Mouse (Mus musculus) heart, adult 9 months (tissue): ENCODE measurements around the gene Fam219a.

Source experiments
- DNase-seq, 2 experiments: peaks; one replicate each; pipeline ENCODE4 v3.0.0; 2022; ENCODE audit warnings: low spot score in 2 of 2

Gene Fam219a

GRCm38 (mm10) chr4:41553116-41553515 is 16.2 kb downstream of the Fam219a start:
- no peak for DNase-seq

- peak; percentile 59 to 76 for DNase-seq
These were observed 16.8 kb downstream of the Fam219a start for GRCm38 (mm10) chr4:41552529-41552928.

- DNase-seq = no peak
These were observed 22.3 kb downstream of the Fam219a start for GRCm38 (mm10) chr4:41547086-41547485.

GRCm38 (mm10) chr4:41545985-41546384 is 23.4 kb downstream of the Fam219a start:
- DNase-seq = no peak

- no peak for DNase-seq
These were observed 27.2 kb downstream of the Fam219a start for GRCm38 (mm10) chr4:41542136-41542535.

- no peak for DNase-seq
These were observed 34.5 kb downstream of the Fam219a start for GRCm38 (mm10) chr4:41534866-41535265.

- DNase-seq = no peak
These were observed 36.9 kb downstream of the Fam219a start for GRCm38 (mm10) chr4:41532420-41532819.

GRCm38 (mm10) chr4:41527996-41528395 is 41.3 kb downstream of the Fam219a start:
- DNase-seq = no peak

DNA sequence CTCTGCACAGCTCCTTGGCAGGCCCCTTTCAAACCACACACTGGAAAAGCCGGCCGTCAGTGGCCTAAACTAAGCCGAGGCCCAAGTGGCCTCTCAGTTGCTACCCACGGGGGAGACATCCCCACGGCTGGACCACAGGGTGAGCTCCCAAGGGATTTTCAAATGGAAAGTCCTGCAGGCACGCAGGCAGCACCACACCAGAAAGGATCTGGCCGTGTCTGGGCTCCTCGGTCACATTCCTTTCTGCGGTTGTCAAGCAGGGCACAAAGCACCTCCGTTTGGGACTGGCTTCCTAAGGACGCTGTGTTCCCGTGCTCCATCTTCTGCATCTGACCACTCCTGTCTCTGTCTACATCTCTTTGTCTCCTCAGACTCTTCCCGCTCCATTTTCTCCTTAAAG is 42.3 kb downstream of the Fam219a start:
- DNase-seq = no peak

- DNase-seq = no peak
These were observed 42.8 kb downstream of the Fam219a start for GRCm38 (mm10) chr4:41526553-41526952.

GRCm38 (mm10) chr4:41524829-41525228 is 44.5 kb downstream of the Fam219a start:
- DNase-seq = no peak

DNA sequence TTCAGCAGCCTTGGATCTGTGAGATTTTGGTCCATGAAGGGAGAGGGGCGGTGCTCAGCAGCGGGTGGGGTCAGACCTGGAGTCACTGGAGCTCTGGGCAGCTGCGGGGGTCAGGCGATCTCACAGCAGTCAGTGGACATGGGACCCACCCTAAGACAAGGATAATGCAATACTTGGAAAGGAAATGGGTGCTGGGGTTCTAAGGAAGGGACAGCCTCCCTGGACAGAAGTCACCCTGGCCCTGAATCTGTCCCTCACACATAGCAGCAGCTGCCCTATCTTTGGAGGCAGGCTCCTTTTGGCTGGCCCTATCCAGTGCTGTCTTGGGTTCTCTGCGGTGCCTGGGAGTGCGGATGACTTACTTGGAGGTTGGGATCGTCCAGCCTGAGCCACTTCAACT is 45.5 kb downstream of the Fam219a start:
- DNase-seq = no peak

GRCm38 (mm10) chr4:41522788-41523187 is 46.5 kb downstream of the Fam219a start:
- DNase-seq = no peak

DNA sequence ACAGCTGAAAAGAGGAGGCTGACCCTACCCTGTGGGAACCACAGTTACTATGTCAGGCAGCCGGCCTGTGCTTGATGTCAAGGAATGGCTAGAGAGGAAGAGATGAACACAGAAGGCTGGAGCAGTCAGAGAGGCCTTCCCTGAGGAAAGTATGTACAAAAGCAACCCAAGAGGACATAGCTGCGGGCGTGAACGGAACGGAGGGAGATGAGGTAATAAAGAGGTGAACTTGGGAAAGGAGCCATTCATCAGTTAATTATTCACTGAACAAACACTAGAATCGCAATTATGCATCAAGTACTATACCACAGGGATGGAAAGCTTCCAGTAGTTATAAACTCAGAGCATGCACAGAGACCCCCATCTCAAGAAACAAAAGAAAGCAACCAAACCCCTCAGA is 47.2 kb downstream of the Fam219a start:
- no peak for DNase-seq

DNA sequence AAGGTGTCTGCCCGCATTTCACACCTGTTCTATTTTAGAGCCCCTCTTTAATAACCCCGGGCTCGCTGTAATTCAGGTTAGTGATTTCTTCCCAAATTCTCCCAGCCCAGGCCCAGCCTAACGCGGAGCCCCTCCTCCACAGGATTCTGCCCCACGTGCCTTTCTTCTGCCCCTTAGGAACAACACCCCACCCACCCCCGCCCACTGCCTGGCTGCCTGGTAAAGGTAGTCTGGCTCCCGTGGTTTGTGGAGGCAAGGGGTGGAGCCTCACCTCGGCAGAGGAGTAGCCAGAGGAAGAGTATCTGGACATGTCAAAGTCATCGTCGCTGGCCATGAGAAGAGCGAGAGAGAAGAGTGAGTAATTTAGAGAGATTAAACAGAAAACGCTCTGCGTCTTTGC is 48.7 kb downstream of the Fam219a start:
- DNase-seq = no peak

DNA sequence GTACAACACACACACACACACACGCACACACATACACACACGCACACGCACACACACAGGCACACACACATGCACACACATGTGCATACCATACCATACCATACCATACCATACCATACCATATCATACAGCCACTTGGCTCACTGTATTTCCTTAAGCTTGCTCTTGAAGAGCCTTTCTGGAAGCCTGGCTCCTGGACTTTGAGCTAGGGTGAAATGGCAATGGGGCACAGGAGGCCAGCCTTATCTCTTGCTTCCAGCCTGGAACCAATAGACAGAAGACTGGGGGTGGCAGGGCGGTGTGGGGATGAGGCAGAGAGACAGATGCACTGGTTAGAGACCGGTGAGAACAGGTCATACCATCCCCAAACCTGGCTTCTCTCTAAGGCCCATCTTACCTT is 50.1 kb downstream of the Fam219a start:
- DNase-seq = no peak

DNA sequence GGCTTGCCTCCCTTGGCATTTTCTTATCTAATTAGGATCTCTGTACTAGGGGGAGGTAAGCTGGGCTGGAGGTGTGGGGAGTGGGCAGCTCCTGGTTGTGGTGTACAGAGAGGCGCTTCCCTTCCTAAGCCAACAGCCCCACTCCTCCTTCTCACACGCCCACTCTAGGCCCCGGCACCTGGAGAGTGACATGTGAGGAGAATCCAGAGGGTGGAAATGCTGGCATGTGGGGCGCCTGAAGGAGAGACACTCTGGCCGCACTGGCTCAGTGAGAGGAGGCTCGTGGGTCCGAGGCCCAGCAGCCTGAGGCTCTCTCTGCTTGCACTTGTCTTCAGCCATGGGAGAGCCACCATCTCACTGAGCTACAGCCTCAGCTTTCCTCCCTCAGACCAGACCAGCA is 51.0 kb downstream of the Fam219a start:
- no peak for DNase-seq

DNA sequence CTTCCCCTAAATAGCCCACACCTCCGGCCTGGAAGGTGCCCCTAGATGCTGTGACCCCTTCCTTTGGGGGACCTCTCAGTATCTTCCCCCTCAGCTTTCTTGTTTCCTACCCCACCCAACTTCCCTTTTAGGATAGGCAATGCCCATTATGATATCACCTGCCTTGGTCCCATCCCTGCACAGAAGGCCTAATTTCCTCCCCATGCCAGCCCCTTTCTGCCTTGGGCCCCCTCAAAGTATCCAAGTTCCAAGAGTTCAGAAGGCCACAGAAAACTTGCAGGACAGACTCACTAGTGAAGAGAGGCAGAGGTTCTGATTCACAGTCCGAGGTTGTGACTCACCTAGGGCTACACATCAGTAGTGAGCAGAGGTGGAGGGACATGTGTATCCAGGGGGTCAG is 52.1 kb downstream of the Fam219a start, which contains the start of gene 1110017D15Rik:
TSS of gene 1110017D15Rik (minus strand) at position 101 of the 400 bp plus-strand sequence.
- DNase-seq = no peak

DNA sequence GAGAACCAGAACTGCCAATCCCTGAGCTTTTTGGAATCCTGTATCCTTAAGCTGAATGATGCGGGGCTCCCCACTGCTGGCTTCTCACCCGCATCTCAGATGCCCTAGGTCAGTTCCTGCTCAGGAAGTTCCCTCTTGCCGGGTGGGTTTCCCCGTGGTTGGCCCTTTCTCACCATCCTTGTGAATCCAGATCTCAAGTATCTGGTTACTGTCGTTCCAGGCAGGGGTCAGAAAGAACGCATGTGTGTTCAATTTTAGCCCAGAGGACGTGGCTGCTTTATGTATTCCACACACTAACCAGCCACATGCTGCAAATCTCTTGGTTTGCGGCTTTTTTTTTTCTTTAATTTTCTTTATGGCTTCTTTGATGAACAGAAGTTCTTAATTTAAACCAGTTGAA is 55.6 kb downstream of the Fam219a start:
- no peak for DNase-seq

GRCm38 (mm10) chr4:41513309-41513708 is 56.0 kb downstream of the Fam219a start:
- DNase-seq = no peak

DNA sequence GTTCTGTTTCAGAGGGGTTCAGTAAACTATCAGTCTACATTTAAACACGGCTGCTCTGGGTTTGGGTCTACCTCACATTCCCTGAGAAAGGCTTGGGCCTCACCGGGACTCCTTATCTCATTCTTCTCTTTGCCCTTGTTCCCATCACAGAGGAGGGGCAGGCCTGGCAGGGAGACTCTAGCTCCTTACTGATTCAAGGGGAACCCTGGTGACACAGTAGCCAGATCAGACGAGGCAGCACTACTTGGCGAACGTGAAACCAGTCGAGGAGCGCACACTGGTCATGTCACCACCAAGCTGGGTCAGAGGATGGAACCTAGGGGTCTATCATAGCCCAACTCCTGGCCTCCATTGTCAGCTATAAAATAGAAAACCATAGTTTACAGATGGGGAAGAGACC is 61.3 kb downstream of the Fam219a start:
- no peak for DNase-seq

DNA sequence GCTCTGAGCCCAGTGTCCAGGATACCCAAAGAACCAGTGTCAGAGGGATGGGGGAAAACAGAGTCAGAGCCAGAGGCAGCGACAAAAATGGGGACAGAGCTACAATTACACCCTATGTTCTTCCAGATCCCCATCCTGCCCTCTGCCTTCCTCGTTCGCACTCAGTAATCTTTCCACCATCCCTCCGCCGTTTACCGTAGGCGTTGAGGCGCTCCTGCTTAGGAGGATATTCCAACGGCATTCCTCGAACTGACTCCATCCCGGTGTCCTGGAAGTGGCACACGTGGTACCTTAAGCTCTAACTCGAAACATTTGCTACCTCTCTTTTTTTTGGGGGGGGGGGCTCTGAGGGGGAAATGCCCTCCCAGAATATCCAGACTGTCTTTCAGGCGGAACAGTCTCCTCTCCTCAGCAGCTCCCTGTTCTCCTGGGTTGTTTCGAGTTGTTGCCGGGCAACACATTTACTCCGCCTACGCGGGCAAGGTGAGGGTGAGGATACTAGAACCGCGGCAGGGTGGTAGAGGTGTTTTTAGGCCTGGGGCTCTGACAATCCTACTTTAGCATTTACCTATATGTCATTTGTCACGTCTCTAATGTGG is 61.9 kb downstream of the Fam219a start:
- no peak for DNase-seq

DNA sequence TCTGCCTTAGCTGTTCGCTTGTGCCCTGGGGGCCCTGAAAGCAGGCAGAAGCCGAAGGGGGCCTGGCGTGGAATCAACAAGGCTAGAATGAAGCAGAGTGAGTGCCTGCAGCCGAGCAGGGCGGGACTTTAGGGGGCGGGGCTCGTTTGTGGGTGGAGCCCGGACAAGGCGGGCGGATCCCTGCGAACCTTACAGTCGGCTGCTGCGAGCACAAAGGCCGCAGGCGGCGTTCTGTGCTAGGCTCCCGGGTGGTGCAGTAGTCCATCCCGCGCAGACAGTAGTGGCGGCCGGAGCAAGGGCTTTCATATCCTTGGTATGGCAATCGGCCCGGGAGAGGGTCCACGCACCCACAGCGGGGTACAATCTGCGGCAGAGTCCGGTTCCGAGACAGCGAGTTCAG is 62.4 kb downstream of the Fam219a start:
- peak; percentile 79 to 88 for DNase-seq

DNA sequence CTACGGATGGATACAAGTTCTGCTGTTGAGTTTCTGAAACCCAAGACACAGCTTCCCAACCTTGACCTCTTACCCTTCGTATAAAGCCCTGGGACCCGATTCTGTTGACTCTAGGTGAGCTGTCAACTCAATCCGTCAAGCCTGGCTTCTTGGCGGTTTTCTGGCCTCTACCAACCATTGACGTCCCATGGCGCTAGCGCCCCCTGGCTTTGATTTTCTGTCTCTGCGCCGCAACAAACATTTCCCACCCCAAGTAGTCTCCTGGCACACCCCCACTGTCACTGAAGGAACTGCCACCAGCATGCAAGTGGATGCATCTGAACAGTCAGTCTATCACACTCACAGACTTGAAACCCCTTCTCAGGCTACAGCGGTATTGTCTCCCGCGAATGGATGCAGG is 63.2 kb downstream of the Fam219a start:
- DNase-seq = peak; percentile 45 to 60
